Comparison of ENCODE assay signal across 38 mouse cellular contexts in genomic region chr12:49349697-49350096, GRCm38 (mm10). TPM values are rescaled to one million over a fixed set of nuclear protein-coding genes. Genes with fewer than 3 reads are reported as not detected.
"Had no signal": no experiment of that assay in that cellular context is flagged by ENCODE, and none has a peak within 500 bp of the region (broad histone marks: within the 10 kb centered on the region; RNA-seq: fewer than 3 reads in every experiment).

No protein-coding gene starts in this region.

- H3K27me3 ChIP-seq: limb, embryonic 12.5 days; limb, embryonic 13.5 days; limb, embryonic 15.5 days; liver, embryonic 12.5 days; liver, embryonic 13.5 days; liver, embryonic 15.5 days; lung, embryonic 15.5 days; megakaryocyte, embryonic 14.5 days; midbrain, embryonic 12.5 days; midbrain, embryonic 13.5 days; midbrain, embryonic 15.5 days; neural tube, embryonic 12.5 days had no signal

- H3K36me3 ChIP-seq: limb, embryonic 10.5 days; limb, embryonic 12.5 days; limb, embryonic 13.5 days; limb, embryonic 15.5 days; liver, embryonic 12.5 days; liver, embryonic 13.5 days; liver, embryonic 15.5 days; lung, embryonic 15.5 days; midbrain, embryonic 10.5 days; midbrain, embryonic 12.5 days; midbrain, embryonic 13.5 days; midbrain, embryonic 15.5 days; neural tube, embryonic 12.5 days had no signal

- DNase-seq: left cerebral cortex, postnatal 4 days; liver; liver, embryonic 13.5 days; liver, postnatal 0 days; lung, adult 18-20 months; lung, adult 2 months; lung, embryonic 14.5 days; lung, postnatal 10 days; lung, postnatal 14 days; lung, postnatal 36 days; lung, postnatal 4 days; midbrain, embryonic 14.5 days had no signal

- H3K4me1 ChIP-seq: limb, embryonic 10.5 days; limb, embryonic 12.5 days; limb, embryonic 13.5 days; limb, embryonic 15.5 days; liver, embryonic 12.5 days; liver, embryonic 13.5 days; liver, embryonic 15.5 days; lung, embryonic 15.5 days; megakaryocyte, embryonic 14.5 days; midbrain, embryonic 10.5 days; midbrain, embryonic 12.5 days; midbrain, embryonic 13.5 days; midbrain, embryonic 15.5 days; neural tube, embryonic 12.5 days had no signal

- ATAC-seq: liver, embryonic 12.5 days; liver, postnatal 0 days; lung, postnatal 0 days; midbrain, embryonic 13.5 days; midbrain, embryonic 15.5 days; midbrain, embryonic 16.5 days had no signal

- H3K9ac ChIP-seq: limb, embryonic 12.5 days; limb, embryonic 13.5 days; limb, embryonic 15.5 days; liver, embryonic 12.5 days; liver, embryonic 13.5 days; liver, embryonic 14.5 days; liver, embryonic 15.5 days; liver, postnatal 0 days; lung, embryonic 14.5 days; lung, embryonic 15.5 days; midbrain, embryonic 12.5 days; midbrain, embryonic 13.5 days; midbrain, embryonic 15.5 days; neural tube, embryonic 12.5 days had no signal

- H3K4me3 ChIP-seq: limb, embryonic 10.5 days; limb, embryonic 12.5 days; limb, embryonic 13.5 days; limb, embryonic 15.5 days; liver, embryonic 12.5 days; liver, embryonic 13.5 days; liver, embryonic 15.5 days; lung, embryonic 15.5 days; megakaryocyte, embryonic 14.5 days; midbrain, embryonic 10.5 days; midbrain, embryonic 12.5 days; midbrain, embryonic 13.5 days; midbrain, embryonic 15.5 days; myocyte; neural tube, embryonic 12.5 days had no signal

- H3K4me2 ChIP-seq: limb, embryonic 12.5 days; limb, embryonic 13.5 days; limb, embryonic 15.5 days; liver, embryonic 11.5 days; liver, embryonic 12.5 days; liver, embryonic 13.5 days; liver, embryonic 15.5 days; lung, embryonic 14.5 days; lung, embryonic 15.5 days; midbrain, embryonic 11.5 days; midbrain, embryonic 12.5 days; midbrain, embryonic 13.5 days; midbrain, embryonic 15.5 days; neural tube, embryonic 12.5 days had no signal

- H3K27ac ChIP-seq: limb, embryonic 10.5 days; limb, embryonic 12.5 days; limb, embryonic 13.5 days; limb, embryonic 15.5 days; liver, embryonic 12.5 days; liver, embryonic 13.5 days; liver, embryonic 14.5 days; liver, embryonic 15.5 days; lung, embryonic 15.5 days; macrophage; midbrain, embryonic 10.5 days; midbrain, embryonic 12.5 days; midbrain, embryonic 13.5 days; midbrain, embryonic 15.5 days; neural tube, embryonic 12.5 days had no signal

- H3K9me3 ChIP-seq: limb, embryonic 10.5 days; limb, embryonic 12.5 days; limb, embryonic 13.5 days; limb, embryonic 15.5 days; liver, embryonic 13.5 days; liver, embryonic 15.5 days; lung, embryonic 15.5 days; midbrain, embryonic 10.5 days; midbrain, embryonic 12.5 days; midbrain, embryonic 13.5 days; midbrain, embryonic 15.5 days; neural tube, embryonic 12.5 days had no signal

RNA-seq across cellular contexts. Expression of gene Foxg1, which starts 32.8 kb away (rescaled TPM):
- polyA plus RNA-seq: limb, embryonic 11.5 days; limb, embryonic 12.5 days; limb, embryonic 13.5 days; limb, embryonic 15.5 days; liver, adult 2 months; liver, embryonic 12.5 days; liver, embryonic 14.5 days; liver, embryonic 16.5 days; liver, postnatal 0 days; lung, postnatal 0 days; macrophage; myocyte; neural tube, embryonic 12.5 days had no signal

RNA-seq across cellular contexts. Expression of gene Gm43517, which starts 35.3 kb away (rescaled TPM):
- polyA plus RNA-seq: limb, embryonic 10.5 days; limb, embryonic 11.5 days; limb, embryonic 12.5 days; limb, embryonic 13.5 days; limb, embryonic 15.5 days; liver, adult 2 months; liver, embryonic 11.5 days; liver, embryonic 12.5 days; liver, embryonic 13.5 days; liver, embryonic 14.5 days; liver, embryonic 15.5 days; liver, embryonic 16.5 days; liver, postnatal 0 days; lung, adult 2 months; lung, embryonic 14.5 days; lung, embryonic 15.5 days; lung, embryonic 16.5 days; lung, postnatal 0 days; macrophage; midbrain, embryonic 10.5 days; midbrain, embryonic 14.5 days; midbrain, embryonic 15.5 days; midbrain, postnatal 0 days; myocyte; neural tube, embryonic 11.5 days; neural tube, embryonic 12.5 days had no signal
